Mouse (Mus musculus) c-Kit-negative CD71-positive TER-119-positive erythroid progenitor cells, embryonic 14.5 days (primary cell): ENCODE measurements around the gene Erbin.

ENCODE experiments used
- DNase-seq: peaks from one replicate; pipeline ENCODE4 v3.0.0-alpha.2; 2013; ENCODE audit warnings: low read depth, low spot score

Gene Erbin

DNA sequence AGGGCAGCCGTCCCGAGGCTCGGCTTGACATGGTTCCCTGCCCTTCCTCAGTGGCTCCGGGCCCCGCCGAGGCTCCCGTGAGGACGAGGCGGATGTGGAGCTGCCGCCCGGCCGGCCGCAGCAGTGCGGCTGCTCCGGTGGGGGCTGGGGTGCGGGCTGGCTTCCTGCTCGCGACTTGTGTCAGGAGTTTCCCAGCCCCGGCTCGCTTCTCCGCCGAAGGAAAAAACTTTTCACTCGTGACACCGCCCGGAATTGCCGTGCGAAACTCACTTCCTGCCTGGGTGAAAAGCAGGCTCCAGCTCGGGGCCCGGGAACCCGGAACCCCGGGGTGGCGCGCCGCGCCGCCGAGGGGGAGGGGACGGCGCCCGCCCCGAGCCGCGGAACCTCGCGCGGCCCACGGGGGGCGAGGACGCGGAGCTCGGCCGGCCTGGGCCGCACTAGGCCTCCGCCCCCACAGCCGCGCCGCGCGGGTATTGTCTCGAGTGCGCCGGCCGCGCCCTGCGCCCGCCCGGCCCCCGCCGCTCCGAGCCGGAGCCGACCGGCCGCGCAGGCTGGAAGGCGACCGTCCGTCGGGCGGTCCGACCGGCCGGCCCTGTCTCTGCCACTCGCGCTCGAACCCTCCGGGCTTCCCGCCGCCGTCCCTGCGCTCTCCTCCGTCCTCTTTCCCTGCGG lies at the start of gene Erbin:
TSS of gene Erbin (minus strand) at position 254 of the 672 bp plus-strand sequence.
- peak; percentile 49 for DNase-seq

DNA sequence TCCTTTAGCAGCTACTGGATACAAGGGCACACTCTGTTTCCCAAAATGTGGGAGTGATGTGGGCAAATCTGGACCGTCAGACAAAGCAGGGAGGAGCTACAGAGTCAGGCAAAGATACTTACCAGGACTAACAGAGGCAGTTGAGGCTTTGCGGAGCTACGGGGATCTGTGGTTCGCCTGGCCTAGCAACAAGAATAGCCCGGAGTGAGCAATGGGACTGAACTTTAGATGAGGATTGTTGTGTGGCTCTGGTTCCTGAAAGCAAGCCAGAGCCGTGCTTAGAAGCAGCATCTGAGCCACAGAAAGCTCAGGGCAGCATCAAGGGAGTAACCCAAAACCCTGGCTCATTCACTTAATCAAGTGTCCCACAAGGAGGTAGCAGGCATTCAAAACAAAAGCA lies 49.6 kb upstream of the Erbin start:
- no peak for DNase-seq

DNA sequence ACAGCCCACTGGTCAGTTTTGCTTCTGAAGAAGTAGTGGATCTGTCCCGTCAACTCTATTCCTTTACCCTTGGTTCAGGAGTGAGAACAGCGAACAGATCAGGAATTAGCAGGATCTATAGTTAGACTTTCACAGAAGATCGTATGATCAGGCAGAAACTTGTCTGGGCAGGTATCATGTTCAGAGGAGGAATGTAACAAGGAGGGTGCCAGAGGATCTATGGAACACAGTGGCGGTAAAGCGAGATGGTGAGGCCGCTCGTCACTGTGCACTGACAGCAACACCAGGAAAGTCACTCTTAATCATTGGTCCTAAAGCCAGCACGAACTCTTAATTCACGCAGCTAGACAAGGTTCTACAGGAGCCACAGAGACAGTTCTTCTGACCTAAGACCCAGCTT lies 47.7 kb upstream of the Erbin start:
- DNase-seq = no peak

DNA sequence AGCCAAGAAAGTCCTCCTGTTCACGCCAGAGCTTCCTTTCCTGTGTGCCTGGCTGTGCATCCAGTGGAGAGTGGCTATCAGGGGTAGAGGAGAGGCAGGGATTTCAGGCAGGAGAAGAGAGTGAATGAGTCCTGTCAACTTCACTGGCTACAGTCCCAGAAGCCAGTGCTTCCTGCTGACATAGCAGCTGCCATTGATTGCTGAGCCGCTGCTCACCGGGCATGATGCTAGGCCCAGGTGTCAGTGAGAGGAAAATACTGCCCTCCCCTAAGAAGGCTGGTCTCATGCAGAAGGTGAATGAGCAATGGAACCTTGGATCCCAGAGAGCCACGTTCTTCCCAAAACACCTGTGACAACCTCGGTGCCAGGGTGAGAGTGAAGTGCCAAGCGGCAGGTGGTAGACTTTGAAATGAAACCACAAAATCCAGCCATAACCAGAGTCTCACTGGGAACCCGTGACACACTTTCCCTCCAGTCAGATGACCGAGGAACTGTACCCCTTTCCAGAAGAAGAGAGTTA lies 46.4 kb upstream of the Erbin start:
- no peak for DNase-seq

DNA sequence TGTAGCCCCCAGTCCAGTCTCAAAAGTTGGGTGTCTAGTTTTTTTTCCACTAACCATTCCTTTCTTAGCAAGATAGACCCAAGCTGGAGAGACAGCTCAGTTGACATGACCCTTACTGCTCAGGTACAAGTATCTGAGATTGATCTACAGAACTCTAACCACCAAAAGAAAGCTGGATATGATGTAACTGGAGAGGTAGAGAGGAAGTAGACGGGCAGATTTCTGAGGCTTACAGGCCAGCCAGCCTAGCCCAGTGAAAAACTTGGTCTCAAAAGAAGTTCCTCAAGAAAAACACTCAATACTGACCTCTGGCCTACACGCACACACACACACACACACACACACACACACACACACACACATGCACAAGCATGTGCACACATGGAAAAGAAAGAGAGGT lies 44.9 kb upstream of the Erbin start:
- DNase-seq = no peak

DNA sequence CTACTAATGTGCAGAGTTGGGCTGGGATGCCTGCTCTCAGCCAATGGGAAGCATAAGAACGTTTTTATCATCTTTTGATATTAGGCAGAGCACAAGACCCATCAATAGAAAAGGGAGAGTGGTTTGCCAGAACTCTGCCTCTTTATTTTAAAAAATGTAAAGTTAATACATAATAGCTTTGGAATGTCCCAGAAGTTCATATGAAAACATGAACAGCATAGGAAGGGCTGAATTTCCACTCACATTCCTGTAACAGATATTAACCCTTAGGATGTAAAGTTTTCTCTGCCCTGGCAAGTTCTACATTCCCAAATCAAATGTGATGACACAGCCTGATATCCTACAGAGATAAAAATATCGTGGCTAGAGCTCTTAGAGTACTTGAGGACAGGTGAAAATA lies 42.8 kb upstream of the Erbin start:
- no peak for DNase-seq

DNA sequence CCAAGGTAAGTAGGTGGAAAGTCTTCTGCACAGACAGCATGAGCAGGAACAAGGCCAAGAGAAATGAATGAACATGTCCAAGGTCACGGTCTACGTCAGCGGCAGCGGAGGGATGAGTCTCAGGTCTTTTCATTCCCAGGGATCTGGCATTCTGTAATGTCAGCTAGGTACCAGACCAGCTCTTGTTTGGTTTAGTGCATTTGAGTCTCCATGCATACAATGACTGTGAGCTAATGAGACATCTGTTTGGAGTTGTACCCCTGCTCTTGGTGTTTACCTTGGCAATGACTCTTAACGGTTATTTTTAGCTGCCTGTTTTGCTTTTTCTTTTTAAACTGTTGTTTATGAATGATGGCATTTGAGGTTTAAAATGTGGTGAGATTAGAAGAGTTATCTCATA lies 39.5 kb upstream of the Erbin start:
- DNase-seq = no peak

DNA sequence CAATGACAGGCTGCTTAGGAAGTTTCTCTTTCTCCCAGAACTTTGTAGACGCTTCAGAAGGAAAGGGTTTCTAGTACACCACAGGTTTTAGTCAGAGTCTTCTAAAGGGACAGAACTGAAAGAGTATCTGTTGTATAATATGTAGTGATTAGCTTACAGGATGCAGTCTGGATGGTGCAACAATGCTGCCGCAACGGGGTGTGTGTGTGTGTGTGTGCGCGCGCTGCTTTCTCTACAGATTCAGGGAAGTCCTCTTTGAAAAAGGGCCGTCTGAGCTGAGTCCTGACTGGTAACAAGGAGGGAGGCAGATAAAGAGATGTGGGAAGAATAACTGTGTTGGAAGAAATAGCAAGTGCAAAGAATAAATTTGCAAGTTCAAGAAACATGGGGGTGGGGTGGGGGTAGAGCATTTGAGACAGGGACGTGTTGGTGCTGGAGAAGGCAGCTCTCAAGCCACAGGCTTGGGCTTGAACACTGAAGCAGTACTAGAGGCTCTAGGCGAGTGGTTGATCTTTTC lies 38.4 kb upstream of the Erbin start:
- DNase-seq = no peak

DNA sequence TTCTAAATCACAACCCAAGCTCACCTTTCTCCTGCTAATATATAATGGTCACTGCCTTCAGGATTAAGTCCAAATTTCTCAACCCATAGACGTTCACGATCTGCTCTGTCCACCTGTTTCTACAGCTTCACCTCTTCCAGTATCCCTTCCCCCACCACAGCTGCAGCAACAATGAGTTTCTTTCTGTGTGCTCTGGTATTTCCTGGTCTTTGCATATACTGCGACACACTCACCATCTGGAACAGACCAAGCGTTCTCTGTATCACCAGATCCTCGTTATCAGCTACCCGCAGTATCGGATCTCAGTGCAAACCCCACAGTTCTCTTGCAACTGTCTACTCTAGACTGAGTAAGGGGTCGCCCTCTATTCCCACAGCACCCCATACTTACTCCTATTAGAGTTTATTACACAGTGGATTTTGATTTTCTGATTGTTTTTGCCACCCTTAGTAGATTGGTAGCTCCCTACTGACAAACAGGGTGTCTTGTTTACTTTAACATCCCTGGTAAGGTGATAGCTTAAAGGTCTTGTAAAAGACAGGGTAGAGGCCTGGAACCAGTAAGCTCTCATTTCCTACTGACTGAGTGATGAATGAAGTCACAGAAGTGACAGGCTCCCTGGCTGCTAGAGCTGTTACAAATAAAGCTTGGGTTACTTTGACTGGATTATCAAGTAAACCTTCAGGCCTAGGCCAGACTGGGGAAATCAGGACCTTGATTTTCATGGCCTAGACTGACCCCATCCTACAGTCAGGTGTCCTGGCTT lies 37.0 kb upstream of the Erbin start:
- no peak for DNase-seq

DNA sequence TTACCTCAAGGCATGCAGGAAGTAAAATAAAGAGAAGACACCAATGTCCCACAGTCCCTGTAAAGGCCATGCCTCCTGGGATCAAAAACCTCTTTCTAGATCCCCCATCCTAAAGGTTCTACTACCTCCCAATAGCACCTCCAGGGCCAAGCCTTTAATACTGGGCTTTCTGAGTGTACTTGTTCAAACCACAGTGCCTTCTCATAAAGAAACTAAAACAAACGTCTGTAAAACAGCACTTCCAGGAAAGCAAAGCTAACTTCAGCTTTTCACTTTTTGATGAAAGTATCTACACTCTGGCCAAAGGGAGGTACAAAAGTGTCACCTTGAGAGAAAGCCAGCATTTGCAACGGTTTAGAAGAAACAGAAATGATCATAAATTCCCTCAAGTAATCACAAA lies 35.3 kb upstream of the Erbin start:
- no peak for DNase-seq

DNA sequence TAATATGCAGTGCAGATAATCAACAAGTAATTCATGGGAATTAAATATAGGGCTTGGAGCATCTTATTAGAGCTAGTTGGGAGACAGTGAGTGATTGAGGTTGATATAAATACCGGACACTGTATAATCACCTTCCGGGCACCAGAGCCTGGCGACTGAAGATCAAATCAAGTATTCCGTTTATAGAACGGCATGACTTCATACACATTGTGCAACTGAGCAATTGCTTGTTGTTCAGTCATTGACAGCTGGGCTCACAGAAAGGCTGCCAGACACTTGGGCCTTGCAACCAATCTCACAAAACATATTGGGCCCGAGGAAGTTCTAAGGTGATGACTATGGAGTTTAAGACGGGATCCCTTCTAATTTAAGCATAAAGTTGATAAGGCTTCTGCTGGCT lies 31.1 kb upstream of the Erbin start:
- no peak for DNase-seq

DNA sequence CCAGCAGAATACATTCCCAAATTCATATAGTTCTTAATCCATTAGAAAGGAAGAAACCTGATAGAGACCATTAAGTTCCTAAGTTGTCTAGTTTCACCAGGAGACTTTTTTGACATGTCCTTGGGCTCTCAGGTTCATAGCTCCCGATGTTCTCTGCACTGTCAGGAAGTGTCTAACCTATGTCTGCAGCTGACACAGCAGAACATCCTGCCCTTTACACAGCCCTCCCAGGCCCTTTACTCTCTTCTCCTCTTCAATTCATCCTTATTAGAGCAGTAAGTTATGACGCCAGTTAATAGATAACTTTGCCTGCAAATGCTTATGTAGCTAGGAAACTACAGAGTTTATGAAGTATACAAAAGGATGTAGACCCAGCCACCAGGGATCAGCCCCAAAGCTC lies 20.5 kb upstream of the Erbin start:
- no peak for DNase-seq

DNA sequence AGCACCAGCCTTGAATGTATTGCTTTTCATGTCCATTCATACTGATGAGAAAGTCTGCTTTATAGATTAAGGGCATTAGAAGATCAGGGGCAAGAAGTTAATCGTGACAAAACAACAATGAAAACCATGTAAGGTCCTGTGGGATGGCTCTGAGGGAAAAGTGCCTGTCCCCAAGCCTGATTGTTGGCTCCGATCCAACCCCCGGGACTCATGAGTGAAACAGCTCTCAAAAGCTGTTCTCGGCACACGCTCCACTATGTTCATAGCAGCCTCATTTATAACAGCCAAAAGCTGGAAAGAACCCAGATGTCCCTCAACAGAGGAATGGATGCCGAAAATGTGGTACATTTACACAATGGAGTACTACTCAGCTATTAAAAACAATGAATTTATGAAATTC lies 4.3 kb upstream of the Erbin start:
- DNase-seq = no peak

DNA sequence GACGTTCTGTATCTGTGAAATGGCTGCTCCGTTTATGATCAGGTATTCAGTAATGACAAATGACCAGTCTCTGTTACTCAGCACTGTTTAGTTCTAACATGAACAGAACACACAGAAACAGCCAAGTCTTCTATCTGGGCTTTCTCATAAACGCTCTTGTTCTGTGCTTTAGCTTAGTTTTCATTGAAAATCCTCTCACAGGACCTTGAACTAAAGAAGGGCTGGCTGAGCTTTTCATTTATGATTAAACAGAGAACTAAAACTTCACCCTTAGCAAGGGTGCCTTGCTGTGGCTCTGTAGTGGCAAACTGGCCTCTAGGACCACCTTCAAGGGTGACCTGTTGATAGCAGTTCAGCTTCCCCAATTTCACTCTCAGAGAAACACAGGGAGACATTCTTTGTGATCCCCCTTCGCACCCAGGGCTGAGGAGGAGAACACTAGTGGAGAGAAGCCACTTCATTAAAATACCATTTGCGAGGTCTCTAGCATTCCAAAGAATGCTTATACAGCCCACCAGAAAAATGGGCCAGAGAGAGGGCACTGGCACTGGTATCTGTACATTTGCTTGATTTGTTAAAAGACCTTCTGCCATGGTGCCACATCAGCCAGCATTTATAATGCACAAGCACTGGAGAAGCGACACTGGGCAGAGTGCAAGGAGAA lies 3.2 kb upstream of the Erbin start:
- no peak for DNase-seq

DNA sequence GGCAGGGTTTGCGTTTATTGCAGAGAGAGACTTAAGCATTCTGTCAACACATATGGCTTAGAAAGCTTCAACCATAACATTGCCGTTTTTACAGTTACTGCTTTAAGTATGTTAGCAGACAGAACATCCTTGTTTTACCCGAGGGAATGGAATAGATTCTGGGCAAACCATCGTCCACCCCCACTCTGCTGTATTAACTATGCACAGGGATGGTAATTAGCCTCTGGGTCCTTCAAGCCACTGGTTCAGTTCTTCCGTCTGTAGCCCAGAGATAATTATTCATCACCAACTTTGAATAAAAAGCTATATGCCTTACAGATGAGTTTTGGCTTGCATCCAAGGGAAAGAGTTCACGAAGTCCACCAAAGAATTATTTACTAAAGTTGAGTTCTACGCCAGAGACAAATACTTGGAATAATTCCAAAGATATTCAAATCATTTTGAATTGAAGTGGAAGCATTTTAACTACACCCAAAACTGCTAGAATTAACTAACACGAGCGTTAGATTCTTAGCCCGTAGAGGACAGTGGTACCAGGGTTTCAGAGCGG lies 1.6 kb upstream of the Erbin start:
- no peak for DNase-seq

DNA sequence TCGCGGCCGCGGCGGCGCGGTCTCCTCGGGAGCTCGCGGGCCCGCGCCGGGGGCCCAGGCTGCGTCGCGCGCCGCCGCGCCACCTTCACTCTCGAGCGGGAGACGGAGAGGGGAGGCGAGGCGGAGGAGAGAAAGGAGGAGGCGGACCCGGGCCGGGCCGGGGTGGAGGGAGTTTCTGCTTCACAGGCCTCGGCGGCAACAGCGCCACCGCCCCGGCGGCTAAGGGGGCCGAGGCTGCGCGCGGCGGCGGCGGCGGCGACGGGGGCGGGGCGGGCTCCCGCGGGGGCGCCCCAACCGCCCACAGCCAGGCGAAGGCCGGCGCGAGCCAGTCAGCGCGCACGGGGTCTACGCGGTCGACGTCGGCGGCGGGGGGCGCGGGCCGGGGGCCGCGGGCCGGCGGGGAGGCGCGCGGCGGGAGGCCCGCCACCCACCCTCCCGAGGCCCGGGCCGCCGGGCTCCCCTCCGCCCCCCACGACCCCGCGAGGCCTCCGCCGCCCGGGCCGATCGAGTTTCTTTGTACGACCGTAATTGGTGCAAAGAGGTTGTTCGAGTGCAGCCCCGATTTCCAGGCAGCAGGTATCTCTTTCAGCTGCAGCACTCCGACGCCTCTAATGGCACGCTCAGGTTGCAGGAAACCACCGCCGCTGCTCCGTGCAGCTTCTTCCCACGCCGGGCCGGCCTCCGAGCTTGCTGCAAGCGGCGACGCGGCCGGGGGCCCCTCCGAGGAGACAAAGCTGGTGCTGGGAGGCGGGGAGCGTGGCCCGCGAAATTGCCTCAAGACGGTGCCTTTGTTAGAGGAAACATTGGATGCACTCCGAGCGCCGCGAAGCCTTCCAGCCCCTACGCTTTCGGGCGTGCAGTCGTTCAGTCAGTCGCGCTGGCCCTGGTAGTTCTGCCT lies 868 bp upstream of the Erbin start:
- peak; percentile 31 for DNase-seq

DNA sequence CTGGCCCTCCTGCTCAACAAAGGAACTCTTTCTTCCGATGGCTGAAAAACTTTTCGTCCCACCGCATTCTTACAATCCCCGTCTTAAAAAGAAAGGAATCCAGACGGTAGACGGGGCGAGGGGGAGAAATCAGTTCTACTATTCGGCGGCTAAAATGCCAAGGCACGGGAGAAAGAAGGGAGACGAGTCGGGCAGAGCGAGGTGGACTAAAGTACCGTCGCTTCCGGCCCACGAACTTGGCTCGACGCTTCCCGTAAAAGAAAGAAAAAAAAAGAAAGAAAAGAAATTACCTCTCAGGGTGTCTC lies 406 bp downstream of the Erbin start:
- no peak for DNase-seq

DNA sequence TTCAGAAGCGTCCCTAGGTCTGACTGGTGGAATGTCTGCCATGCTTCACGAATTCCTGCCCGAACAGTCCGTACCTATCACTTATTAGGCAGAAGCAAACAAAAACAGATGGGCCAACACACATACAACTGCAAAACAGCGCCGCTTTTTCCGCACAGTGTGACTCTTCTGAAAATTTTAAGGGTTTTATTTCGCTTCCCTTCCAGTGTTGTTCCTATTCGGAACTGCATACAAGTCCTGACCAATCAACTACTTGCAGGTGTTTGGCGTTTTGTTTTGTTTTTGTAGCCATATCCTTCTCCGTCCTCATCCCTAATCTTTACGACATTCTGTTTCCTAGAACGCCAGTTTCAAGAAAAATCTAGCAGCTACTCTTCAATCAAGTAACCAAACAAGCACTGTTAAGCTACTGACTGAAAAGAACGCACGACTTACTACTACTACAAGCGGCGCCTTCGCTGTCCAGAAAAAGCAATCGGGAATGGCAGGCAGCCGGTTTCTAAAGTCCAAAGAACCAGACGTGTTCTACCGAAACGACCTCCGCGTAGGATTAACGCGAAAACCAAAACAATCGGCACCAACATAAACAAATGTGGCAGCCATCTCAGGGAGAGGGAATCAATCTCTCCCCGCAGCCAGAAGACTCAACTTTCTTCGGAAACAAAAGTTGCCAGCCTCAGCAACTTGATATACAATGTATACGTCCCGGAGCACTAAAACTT lies 919 bp downstream of the Erbin start:
- DNase-seq = peak; percentile 43

DNA sequence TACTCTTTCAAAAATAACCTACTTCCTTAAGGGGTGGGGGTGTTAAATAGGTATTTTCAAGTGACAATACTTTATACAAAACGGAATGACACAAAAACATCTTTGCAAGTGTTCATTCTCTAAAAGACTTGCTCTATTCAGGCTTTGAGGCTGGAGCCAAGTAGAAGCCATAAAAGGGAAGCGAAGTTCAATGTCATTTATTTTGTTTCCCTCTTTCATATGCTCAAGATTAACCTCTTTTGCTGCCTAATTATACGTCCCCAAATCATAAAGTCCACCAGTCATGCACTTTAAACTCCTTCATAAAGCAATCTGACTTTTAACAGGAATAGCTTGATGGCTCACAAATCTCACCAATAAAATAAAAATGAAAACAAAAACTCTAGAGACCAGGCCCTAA lies 1.9 kb downstream of the Erbin start:
- DNase-seq = peak; percentile 11

DNA sequence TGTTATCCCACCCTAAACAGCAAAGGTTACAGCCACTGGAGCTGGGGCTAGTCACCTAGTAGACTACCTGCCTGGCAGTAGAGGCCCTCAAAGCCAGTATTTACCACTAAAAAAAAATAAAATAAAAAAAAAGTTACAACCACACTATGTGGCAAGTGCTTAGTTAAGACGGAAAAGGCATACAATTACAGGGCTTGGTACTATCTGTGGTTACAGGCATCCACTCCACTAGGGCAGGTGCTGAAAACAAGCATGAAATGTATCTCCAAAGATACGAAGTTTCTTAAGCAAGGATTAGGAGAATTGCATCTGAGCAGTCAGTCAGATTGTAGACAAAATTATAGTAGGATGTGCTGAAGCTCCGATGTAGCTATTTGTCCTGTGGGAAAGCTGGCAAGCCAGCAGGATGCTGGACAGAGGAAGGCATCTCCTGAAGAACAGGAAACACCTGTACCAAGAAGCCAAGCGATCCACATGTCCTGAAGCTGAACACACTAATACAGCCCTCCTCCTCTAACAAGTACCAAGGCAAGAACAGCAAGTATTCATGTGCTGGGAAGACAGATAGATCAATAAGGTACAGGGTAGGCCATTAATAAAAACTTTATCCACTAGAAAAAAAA lies 6.1 kb downstream of the Erbin start:
- no peak for DNase-seq
